Comparison of ENCODE assay signal across 19 mouse cellular contexts in the genomic region with DNA sequence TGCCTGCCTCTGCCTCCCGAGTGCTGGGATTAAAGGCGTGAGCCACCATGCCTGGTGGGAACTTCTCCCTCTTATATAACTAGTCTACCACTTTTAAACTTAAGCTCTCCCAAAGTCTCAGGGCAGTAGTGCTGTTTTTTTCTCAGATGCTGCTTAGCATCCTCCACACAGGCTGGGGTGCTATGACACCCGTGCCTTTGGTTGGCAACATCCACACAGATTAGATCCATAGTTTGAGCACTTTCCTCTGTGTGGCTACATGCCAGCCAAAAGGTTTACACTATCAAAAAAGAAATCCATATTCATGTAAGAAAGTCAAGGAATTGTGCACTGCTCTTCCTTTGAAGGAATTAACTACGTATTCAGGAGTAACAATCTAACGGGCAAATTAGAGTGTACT.
DNase-seq lines count a peak whose midpoint lies in the region; ATAC-seq lines count a peak whose summit lies in the region.
"Had no signal": no experiment of that assay in that cellular context is flagged by ENCODE, and none has a peak within 500 bp of the region (broad histone marks: within the 10 kb centered on the region; RNA-seq: fewer than 3 reads in every experiment).

No protein-coding gene starts in this region.

- peak; percentile 83 for ATAC-seq in frontal cortex, adult (ENCODE audit: low TSS enrichment)
- ATAC-seq: activated CD4-positive, CD25-positive, alpha-beta regulatory T cell, adult 4 months; forebrain, embryonic 14.5 days; forebrain, postnatal 0 days; hindbrain, embryonic 16.5 days had no signal

- no peak for DNase-seq in frontal cortex, postnatal 25 days (ENCODE audit: low spot score in 2 of 2)
- peak; percentile 25 for DNase-seq in right cerebral cortex, adult 18-20 months
- no peak for DNase-seq in right cerebral cortex, postnatal 4 days
- DNase-seq in frontal cortex, postnatal 36 days (ENCODE audit: low spot score in 2 of 2) = peak; percentile 9 to 51
- no peak for DNase-seq in lung, postnatal 14 days
- DNase-seq: adrenal gland, adult 8-10 months; adrenal gland, postnatal 25 days; cerebellum, adult 18-20 months; cerebellum, adult 9-10 months; cerebellum, postnatal 14 days; forebrain, postnatal 0 days; gastrocnemius, postnatal 25 days; heart, adult 18-20 months; heart, postnatal 10 days; heart, postnatal 36 days had no signal

Comparison
In these comparisons a context has a peak if more than half of its experiments do, and no peak if none do; other contexts are left out.
1. DNase-seq: peak in right cerebral cortex, adult 18-20 months (single experiment) and frontal cortex, postnatal 36 days (2 of 2); none in frontal cortex, postnatal 25 days (0 of 2), right cerebral cortex, postnatal 4 days (single experiment) and lung, postnatal 14 days (single experiment).